Mouse (Mus musculus) duodenum, adult 2 months (tissue): Measurements from ENCODE around the gene Llgl1. TPM values are rescaled to one million over a fixed set of nuclear protein-coding genes. Genes with fewer than 3 reads are reported as not detected.

Experiments
- polyA plus RNA-seq: library from polyadenylated mRNA; depleted of rRNA; stranded (reverse); fragments of >200 nt; gene quantifications from 2 replicates; pipeline ENCODE4 v1.2.3, GENCODE M21; 2012; ENCODE audit warnings: low replicate concordance; rRNA removed

Gene Llgl1
- 23.2 and 28.1 TPM in 2 replicates for polyA plus RNA-seq

GRCm38 (mm10) chr11:60699524-60700075, at the start of gene Llgl1:
Gene Llgl1 (plus strand): TSS chr11:60699723.

GRCm38 (mm10) chr11:60726601-60727391, 27.3 kb downstream of the Llgl1 start, which contains the start of gene Flii:
Gene Flii (minus strand): TSS chr11:60727263.

GRCm38 (mm10) chr11:60728260-60728761, 28.8 kb downstream of the Llgl1 start, which contains the start of gene Mief2:
Gene Mief2 (plus strand): TSS chr11:60728398.

Other genes starting within 250 kb of the Llgl1 start
- 31.1 and 32.6 TPM in 2 replicates for gene Drg2, start 245.1 kb upstream of the Llgl1 start, polyA plus RNA-seq
- 0.08 and 0.09 TPM in 2 replicates for gene Myo15, start 230.4 kb upstream of the Llgl1 start, polyA plus RNA-seq
- gene Alkbh5, start 163.3 kb upstream of the Llgl1 start, polyA plus RNA-seq, result 14.9 and 15.8 TPM in 2 replicates
- gene Flii, start 27.5 kb downstream of the Llgl1 start, polyA plus RNA-seq, result 260 and 283 TPM in 2 replicates
- gene Mief2, start 28.7 kb downstream of the Llgl1 start, polyA plus RNA-seq, result 10.3 and 12.4 TPM in 2 replicates
- gene Top3a, start 77.6 kb downstream of the Llgl1 start, polyA plus RNA-seq, result 3.9 and 4.6 TPM in 2 replicates
- 2.0 and 3.6 TPM in 2 replicates for gene Smcr8, start 77.8 kb downstream of the Llgl1 start, polyA plus RNA-seq
- 10.2 and 19.9 TPM in 2 replicates for gene Shmt1, start 112.0 kb downstream of the Llgl1 start, polyA plus RNA-seq
- gene Dhrs7b, start 130.9 kb downstream of the Llgl1 start, polyA plus RNA-seq, result 15.3 and 29.9 TPM in 2 replicates
- 66.4 and 71.2 TPM in 2 replicates for gene Tmem11, start 179.5 kb downstream of the Llgl1 start, polyA plus RNA-seq
- 7.5 and 7.9 TPM in 2 replicates for gene Natd1, start 215.0 kb downstream of the Llgl1 start, polyA plus RNA-seq
- gene Map2k3, start 232.3 kb downstream of the Llgl1 start, polyA plus RNA-seq, result 55.4 and 83.7 TPM in 2 replicates